Mouse (Mus musculus) kidney, embryonic 16.5 days (tissue): ENCODE measurements around the gene Akap2. TPM values are rescaled to one million over a fixed set of nuclear protein-coding genes. Genes with fewer than 3 reads are reported as not detected.

ENCODE experiments used
- ATAC-seq: fragments of 200-750 bp; cut with Nextera tagmentation; 2 replicates; pipeline ENCODE4 v1.8.0; 2017; ENCODE audit warnings: moderate TSS enrichment; ENCODE audit not compliant: low FRiP score, low TSS enrichment
- H3K27ac ChIP-seq: fragments of 300-500 bp; sonication (generic); 2 replicates; pipeline ENCODE4 v1.5.1; 2014; ENCODE audit warnings: low read length
- H3K27me3 ChIP-seq: fragments of 300-500 bp; sonication (generic); 2 replicates; pipeline ENCODE4 v1.6.1; 2014; ENCODE audit warnings: low read length, control low read depth, mixed read lengths; ENCODE audit not compliant: insufficient read depth
- H3K36me3 ChIP-seq: fragments of 300-500 bp; sonication (generic); 2 replicates; pipeline ENCODE4 v1.6.1; 2014; ENCODE audit warnings: low read length, control low read depth, mixed read lengths; ENCODE audit not compliant: insufficient read depth
- H3K4me1 ChIP-seq: fragments of 300-500 bp; sonication (generic); 2 replicates; pipeline ENCODE4 v1.6.1; 2014; ENCODE audit warnings: low read length, control low read depth, mixed read lengths; ENCODE audit not compliant: insufficient read depth
- H3K4me2 ChIP-seq: fragments of 300-500 bp; sonication (generic); replicated peaks from 2 replicates; pipeline ENCODE4 v1.6.1; 2014; ENCODE audit warnings: low read depth, low read length
- H3K4me3 ChIP-seq: fragments of 300-500 bp; sonication (generic); 2 replicates; pipeline ENCODE4 v1.5.1; 2014; ENCODE audit warnings: mild to moderate bottlenecking, low read length
- H3K9ac ChIP-seq: fragments of 300-500 bp; sonication (generic); replicated peaks from 2 replicates; pipeline ENCODE4 v1.6.1; 2014; ENCODE audit warnings: low read length
- H3K9me3 ChIP-seq: fragments of 300-500 bp; sonication (generic); 2 replicates; pipeline ENCODE4 v1.6.1; 2016; ENCODE audit warnings: low read length, control low read depth
- WGBS: fragments of 180-500 bp; shearing (Covaris S2); extraction: QIAGEN DNeasy Blood & Tissue Kit; methylation state at CpG from one replicate; pipeline ENCODE4 v1.1.7; 2014; 5-methylcytosine and 5-hydroxymethylcytosine counted together
- polyA plus RNA-seq: library from polyadenylated mRNA; unstranded; fragments of >200 nt; fragmentation: Nextera tagmentation; extraction: Ambion mirVana; gene quantifications from 2 replicates; pipeline ENCODE4 v1.2.1, GENCODE M21; 2015

Akap2 gene
- polyA plus RNA-seq, 1 experiment from 2014 or later: 28.4 TPM

DNA sequence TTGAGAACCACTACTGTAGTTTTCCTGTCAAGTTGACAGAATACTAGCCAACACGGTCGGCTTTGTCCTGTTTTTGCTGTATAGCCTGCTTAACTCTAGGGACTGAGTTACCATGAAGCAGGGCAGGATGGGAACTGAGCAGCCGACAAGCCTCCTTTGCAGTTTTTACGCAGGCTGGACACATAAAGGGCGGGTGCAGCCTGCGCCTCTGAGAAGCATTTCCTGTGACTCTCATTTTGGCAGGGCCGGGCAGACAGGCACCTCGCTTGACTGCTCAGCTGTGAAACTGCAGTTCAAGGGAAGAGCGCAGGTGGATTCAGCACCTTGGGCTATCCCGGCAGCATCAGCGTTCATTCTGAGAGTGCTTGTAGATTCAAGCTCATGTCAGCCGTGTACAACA lies 35.9 kb upstream of the Akap2 start:
- Histone ChIP-seq H3K9ac (no peak overlapping the region), H3K27ac (peak overlapping the region; percentile 68), H3K4me1 (peaks cover 25% of the 10 kb centered on the region), H3K36me3 (no peaks in the 10 kb centered on the region), H3K4me2 (peak overlapping the region; percentile 24; the same call in 1 of the 2 replicates), H3K27me3 (no peaks in the 10 kb centered on the region), H3K4me3 (no peak overlapping the region), H3K9me3 (no peaks in the 10 kb centered on the region)
- WGBS: 16% methylated on average over 12 of the region's 12 CpGs
- ATAC-seq: peak; percentile 94

DNA sequence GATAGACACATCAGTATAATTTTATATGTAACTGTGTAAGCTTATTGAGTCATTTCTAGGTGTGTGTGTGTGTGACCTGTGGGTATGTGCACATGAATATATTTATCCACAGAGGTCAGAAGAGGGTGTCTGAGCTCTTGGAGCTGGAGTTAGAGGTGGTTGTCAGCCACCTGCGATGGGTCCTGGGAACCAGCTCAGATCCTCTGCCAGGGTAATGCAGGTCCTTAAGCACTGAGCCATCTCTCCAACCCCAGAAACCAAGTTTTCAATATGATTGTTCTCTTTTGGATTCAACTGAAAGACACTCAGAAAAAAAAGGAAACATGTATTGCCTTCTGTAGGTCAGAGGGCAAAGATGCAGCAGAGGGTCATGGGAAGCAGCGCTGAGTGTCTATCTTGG lies 35.1 kb upstream of the Akap2 start:
- WGBS: 98% methylated on average over 2 of the region's 2 CpGs
- no peaks in the 10 kb centered on the region for H3K9me3 ChIP-seq
- no peaks in the 10 kb centered on the region for H3K27me3 ChIP-seq
- H3K4me2 ChIP-seq: no peak overlapping the region
- no peak overlapping the region for H3K4me3 ChIP-seq
- no peak overlapping the region for H3K27ac ChIP-seq
- peaks cover 29% of the 10 kb centered on the region for H3K4me1 ChIP-seq
- H3K36me3 ChIP-seq: no peaks in the 10 kb centered on the region
- H3K9ac ChIP-seq: no peak overlapping the region
- no peak for ATAC-seq

DNA sequence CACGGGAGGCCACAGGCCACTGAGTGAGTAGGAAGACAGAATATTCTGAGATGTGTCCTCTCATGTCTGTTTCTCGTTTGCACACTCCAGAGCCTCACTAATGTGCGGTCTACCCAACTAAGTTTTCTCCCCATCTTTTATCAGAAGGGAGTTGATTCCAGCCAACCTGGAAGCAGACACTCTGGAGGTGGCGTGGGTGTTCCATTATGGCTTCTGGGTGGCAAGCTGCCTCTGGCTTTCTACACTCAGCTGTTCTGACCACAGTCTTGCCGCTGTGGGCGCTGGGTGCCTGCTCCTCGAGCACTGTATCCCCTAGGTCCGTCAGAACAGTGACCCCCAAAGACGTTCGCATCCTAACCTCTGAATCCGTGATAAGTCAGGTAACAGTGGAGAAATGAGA lies 34.5 kb upstream of the Akap2 start:
- Histone ChIP-seq H3K9ac (no peak overlapping the region), H3K27me3 (no peaks in the 10 kb centered on the region), H3K27ac (no peak overlapping the region), H3K4me1 (peaks cover 29% of the 10 kb centered on the region), H3K36me3 (no peaks in the 10 kb centered on the region), H3K9me3 (no peaks in the 10 kb centered on the region), H3K4me3 (no peak overlapping the region), H3K4me2 (no peak overlapping the region)
- 90% methylated on average over 11 of the region's 11 CpGs for WGBS
- ATAC-seq: no peak

DNA sequence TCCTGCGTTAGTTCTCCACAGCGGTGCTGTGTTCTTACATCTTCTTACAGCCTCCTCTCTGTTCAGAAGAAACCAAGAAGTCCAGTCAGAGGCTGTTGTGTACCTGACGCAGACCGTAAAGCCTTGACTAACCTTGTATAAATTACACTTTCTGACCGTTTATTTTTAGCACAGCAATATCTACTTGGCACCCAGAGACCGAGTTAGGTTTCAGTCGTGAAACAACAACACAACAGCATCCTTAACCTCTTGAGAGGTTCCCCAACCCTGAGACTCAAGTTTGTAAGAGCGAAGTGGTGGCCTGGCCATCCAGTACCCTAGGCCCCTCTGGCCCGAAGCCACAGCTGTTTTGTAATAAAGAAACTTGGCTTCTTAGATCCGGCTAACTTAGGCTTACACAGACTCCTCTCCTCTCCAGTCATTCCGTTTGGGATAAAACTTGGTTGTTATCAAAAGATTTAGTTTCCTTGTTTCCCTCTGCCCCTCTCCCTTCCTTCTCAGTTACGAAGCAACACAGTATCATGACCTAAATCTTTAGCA lies 32.7 kb upstream of the Akap2 start:
- no peaks in the 10 kb centered on the region for H3K27me3 ChIP-seq
- no peak overlapping the region for H3K4me3 ChIP-seq
- WGBS: 41% methylated on average over 12 of the region's 12 CpGs
- no peak overlapping the region for H3K4me2 ChIP-seq
- H3K4me1 ChIP-seq: peaks cover 29% of the 10 kb centered on the region
- ATAC-seq: no peak
- H3K27ac ChIP-seq: 0 out of 2 replicates have a peak overlapping the region, but pooled peaks have one; percentile 25
- H3K9me3 ChIP-seq: no peaks in the 10 kb centered on the region
- H3K9ac ChIP-seq: no peak overlapping the region
- H3K36me3 ChIP-seq: no peaks in the 10 kb centered on the region

DNA sequence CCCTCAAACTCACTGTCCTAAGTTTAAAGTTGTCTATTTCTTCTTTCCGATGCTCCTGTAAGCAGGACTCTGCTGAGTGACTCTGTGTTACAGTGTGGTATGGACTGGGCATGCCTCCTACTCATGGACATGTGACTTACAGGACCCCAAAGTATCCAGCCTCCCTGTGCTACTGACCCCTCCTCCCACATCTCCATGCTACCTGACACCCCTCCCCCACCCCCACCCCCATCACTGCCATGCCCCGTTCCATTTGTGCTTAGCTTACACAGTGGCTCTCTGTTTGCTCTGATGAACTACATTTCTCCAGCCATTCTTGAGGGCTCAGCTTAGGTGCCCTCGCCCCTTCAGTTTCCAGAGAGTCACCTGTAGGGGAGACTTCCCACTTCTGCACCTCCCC lies 30.7 kb upstream of the Akap2 start:
- Histone ChIP-seq H3K9ac (no peak overlapping the region), H3K9me3 (no peaks in the 10 kb centered on the region), H3K4me2 (no peak overlapping the region), H3K4me3 (no peak overlapping the region), H3K27ac (no peak overlapping the region), H3K36me3 (no peaks in the 10 kb centered on the region), H3K27me3 (no peaks in the 10 kb centered on the region), H3K4me1 (peaks cover 20% of the 10 kb centered on the region; the same call in 1 of the 2 replicates)
- ATAC-seq: no peak
- WGBS: 50% methylated on average over 3 of the region's 3 CpGs

DNA sequence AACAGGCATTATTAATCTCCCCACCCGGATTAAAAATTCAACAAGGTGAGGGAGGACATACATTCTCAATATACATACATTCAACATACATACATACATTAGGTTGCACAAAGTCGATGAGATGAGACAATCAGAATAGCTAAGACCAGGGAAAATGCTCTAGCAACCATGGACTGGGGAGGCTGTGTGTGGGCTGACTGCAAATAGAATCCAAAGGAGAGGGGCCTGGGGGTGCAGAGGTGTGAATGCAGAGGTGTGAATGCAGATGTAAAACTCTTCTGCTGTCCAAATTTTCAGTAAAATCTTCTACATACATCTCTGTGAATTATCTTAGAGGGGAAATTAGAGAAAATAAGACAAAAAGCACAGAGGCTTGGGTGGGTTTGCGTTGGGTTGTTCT lies 29.9 kb upstream of the Akap2 start:
- Histone ChIP-seq H3K36me3 (no peaks in the 10 kb centered on the region), H3K9ac (no peak overlapping the region), H3K27me3 (no peaks in the 10 kb centered on the region), H3K9me3 (no peaks in the 10 kb centered on the region), H3K4me2 (no peak overlapping the region), H3K4me3 (no peak overlapping the region), H3K4me1 (peaks cover 17% of the 10 kb centered on the region; the same call in 1 of the 2 replicates), H3K27ac (no peak overlapping the region)
- no peak for ATAC-seq
- 89% methylated on average over 3 of the region's 3 CpGs for WGBS

DNA sequence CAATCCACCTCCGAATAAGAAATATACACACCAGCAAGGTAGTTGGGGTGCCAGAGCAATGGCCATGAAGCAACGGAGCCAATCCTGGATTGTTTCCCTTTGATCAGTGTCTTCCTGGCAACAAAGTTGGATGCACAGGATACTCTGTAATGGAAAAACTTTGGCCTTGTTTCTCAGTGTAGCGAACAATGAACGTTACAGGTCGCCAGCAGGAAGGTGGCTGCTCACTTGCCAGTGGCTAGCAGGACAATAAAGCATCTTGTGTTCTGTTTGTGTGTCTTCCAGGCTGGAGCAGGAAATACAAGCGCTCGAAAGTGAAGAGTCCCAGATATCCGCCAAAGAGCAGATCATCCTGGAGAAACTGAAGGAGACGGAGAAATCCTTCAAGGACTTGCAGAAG lies 29.3 kb upstream of the Akap2 start:
- 77% methylated on average over 9 of the region's 9 CpGs for WGBS
- H3K4me3 ChIP-seq: no peak overlapping the region
- H3K4me1 ChIP-seq: peaks cover 17% of the 10 kb centered on the region; the same call in 1 of the 2 replicates
- no peaks in the 10 kb centered on the region for H3K9me3 ChIP-seq
- no peak overlapping the region for H3K4me2 ChIP-seq
- no peak overlapping the region for H3K9ac ChIP-seq
- no peaks in the 10 kb centered on the region for H3K27me3 ChIP-seq
- ATAC-seq: no peak
- no peak overlapping the region for H3K27ac ChIP-seq
- no peaks in the 10 kb centered on the region for H3K36me3 ChIP-seq

DNA sequence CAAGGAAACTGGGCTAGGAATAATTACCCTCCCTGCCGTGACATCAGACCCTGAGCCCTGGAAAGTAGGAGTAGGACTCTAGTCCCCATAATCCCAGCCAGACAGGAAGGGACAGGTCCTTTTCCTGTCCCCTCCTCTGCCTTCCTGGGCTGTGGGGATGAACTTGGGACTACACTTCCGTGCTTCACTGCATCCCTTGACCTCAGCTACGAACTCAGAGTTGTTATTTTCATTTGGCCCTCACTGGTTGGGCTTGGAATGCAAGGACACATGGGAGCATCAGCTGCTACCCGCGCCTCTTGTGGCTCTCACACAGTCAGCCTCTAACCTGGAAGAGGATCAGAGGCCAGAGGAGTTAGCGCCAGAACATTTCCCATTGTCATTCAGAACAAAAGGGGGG lies 27.5 kb upstream of the Akap2 start:
- no peak overlapping the region for H3K27ac ChIP-seq
- H3K36me3 ChIP-seq: no peaks in the 10 kb centered on the region
- H3K27me3 ChIP-seq: no peaks in the 10 kb centered on the region
- no peak for ATAC-seq
- H3K9me3 ChIP-seq: no peaks in the 10 kb centered on the region
- WGBS: 61% methylated on average over 6 of the region's 6 CpGs
- no peak overlapping the region for H3K4me3 ChIP-seq
- H3K9ac ChIP-seq: no peak overlapping the region
- no peak overlapping the region for H3K4me2 ChIP-seq
- 0 out of 2 replicates have a peak, but pooled peaks cover 10% of the 10 kb centered on the region for H3K4me1 ChIP-seq

DNA sequence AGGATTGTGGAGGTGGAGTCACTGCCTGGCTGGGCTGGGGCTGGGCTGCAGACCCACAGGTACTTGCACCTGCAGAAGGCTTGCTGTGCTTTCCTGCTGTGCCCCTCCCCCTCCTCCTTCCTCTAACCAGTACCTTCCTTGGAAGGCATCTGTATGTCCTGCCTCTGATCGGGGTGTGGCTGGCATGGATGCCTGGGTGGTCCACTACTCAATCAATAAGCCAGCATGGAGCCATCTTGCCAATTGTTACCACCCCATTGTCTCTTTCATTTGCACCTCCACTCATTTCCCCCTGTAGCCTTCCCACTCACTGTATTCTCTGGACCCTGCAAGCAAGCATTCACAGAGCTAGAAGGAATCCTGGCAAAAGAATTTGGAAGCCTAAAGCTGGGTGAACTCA lies 26.7 kb upstream of the Akap2 start:
- H3K4me1 ChIP-seq: 0 out of 2 replicates have a peak, but pooled peaks cover 6% of the 10 kb centered on the region

DNA sequence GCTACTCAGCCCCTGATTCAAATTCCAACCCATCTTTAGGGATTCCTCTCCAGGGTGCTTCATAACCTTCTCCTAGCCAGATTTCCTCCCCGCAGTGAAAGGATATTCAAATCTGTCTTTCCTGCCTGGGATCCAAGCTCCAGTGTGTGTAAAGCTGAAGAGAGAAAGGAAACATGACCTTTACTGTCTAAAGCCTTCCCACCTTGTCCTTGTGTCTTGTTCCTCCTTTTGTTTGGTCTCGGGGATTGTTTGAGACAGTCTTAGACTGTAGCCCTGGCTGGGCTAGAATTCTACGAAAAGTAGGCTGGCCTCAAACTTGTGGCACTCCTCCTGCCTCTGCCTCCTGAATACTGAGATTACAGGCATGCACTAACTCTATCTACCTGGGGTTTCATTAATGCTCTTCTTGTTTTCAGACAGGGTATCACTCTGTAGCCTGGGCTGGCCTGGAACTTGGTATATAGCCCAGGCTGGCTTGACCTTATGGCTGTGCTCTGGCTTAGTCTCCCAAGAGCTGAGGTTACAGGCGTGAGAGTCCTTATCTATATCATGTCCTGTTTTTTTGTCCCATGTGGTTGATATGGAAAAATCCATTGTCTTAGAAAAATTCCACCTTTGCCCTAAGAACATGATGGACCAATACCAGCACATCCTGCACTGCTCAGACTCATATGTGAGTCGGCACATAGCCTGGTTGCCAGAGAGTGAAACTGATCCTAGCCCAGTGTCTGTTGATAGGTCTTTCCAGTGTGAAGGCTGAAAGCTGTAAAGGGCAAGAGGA lies 22.9 kb upstream of the Akap2 start:
- H3K4me3 ChIP-seq: no peak overlapping the region
- WGBS: 86% methylated on average over 5 of the region's 5 CpGs
- no peaks in the 10 kb centered on the region for H3K36me3 ChIP-seq
- H3K9me3 ChIP-seq: no peaks in the 10 kb centered on the region
- no peaks in the 10 kb centered on the region for H3K27me3 ChIP-seq
- H3K4me1 ChIP-seq: no peaks in the 10 kb centered on the region
- no peak for ATAC-seq
- H3K9ac ChIP-seq: no peak overlapping the region
- no peak overlapping the region for H3K4me2 ChIP-seq
- H3K27ac ChIP-seq: no peak overlapping the region

More for the DNA sequence above, 26.7 kb upstream of the Akap2 start:
- ATAC-seq: no peak
- H3K36me3 ChIP-seq: no peaks in the 10 kb centered on the region
- H3K9me3 ChIP-seq: no peaks in the 10 kb centered on the region
- no peak overlapping the region for H3K9ac ChIP-seq
- H3K4me2 ChIP-seq: no peak overlapping the region
- H3K27me3 ChIP-seq: no peaks in the 10 kb centered on the region
- no peak overlapping the region for H3K27ac ChIP-seq
- H3K4me3 ChIP-seq: no peak overlapping the region
- 56% methylated on average over 1 of the region's 1 CpGs for WGBS
